Mouse (Mus musculus) granulocyte monocyte progenitor cell, adult 5-6 weeks (primary cell): ENCODE results near the gene Esp22. TPM values are rescaled to one million over a fixed set of nuclear protein-coding genes. Genes with fewer than 3 reads are reported as not detected.
"Not testable (repeated sequence)": the region's sequence is repeated elsewhere in the genome, so short reads cannot be mapped to it uniquely, and the experiment has no call there.

Experiments used
- ATAC-seq: replicated peaks from 2 replicates; pipeline ENCODE4 v1.8.0; 2016; ENCODE audit warnings: mild to moderate bottlenecking, moderate TSS enrichment, inconsistent platforms; ENCODE audit not compliant: poor library complexity, severe bottlenecking
- total RNA-seq, 2 experiments: library from RNA; stranded (forward) in 1 of 2; stranded (reverse) in 1 of 2; fragments of 200-712, 200-1000 nt in 1 of 2; fragments of >200 nt in 1 of 2; fragmentation: Nextera tagmentation in 1 of 2; gene quantifications; 2 replicates each; pipeline ENCODE4 v1.2.3; 2014 to 2017

The Esp22 gene
- total RNA-seq (2014; fragmentation: Nextera tagmentation) (not detected in 2 replicates), total RNA-seq (2017) (not detected in 2 replicates)

- no peak for ATAC-seq
Observed at GRCm38 (mm10) chr17:39095034-39095433, at the start of gene Esp22. Gene Esp22, plus strand, starts transcription at chr17:39095334.

GRCm38 (mm10) chr17:39063641-39064040 is 31.5 kb upstream of the Esp22 start:
- no peak for ATAC-seq

GRCm38 (mm10) chr17:39076937-39077336 is 18.2 kb upstream of the Esp22 start, which contains the start of gene Esp23:
Gene Esp23, minus strand, starts transcription at chr17:39077037.
- ATAC-seq, result no peak

GRCm38 (mm10) chr17:39107126-39107525 is 12.0 kb downstream of the Esp22 start:
- not testable (repeated sequence) for ATAC-seq

- ATAC-seq, result not testable (repeated sequence)
Observed at GRCm38 (mm10) chr17:39129156-39129555, 34.0 kb downstream of the Esp22 start.

Other genes with a start within 250 kb of the Esp22 start
- gene Esp24, start 58.6 kb upstream of the Esp22 start, total RNA-seq (2014; fragmentation: Nextera tagmentation), result not detected in 2 replicates
- not detected in 2 replicates for gene Esp24, start 58.6 kb upstream of the Esp22 start, total RNA-seq (2017)
- not detected in 2 replicates for gene Gm21903, start 52.0 kb upstream of the Esp22 start, total RNA-seq (2014; fragmentation: Nextera tagmentation)
- gene Gm21903, start 52.0 kb upstream of the Esp22 start, total RNA-seq (2017), result not detected in 2 replicates
- gene Esp23, start 18.3 kb upstream of the Esp22 start, total RNA-seq (2014; fragmentation: Nextera tagmentation), result not detected in 2 replicates
- not detected in 2 replicates for gene Esp23, start 18.3 kb upstream of the Esp22 start, total RNA-seq (2017)